Mouse (Mus musculus): ENCODE measurements around the gene Esp36. TPM values are rescaled to one million over a fixed set of nuclear protein-coding genes. Genes with fewer than 3 reads are reported as not detected.
"Not testable (repeated sequence)": the region's sequence is repeated elsewhere in the genome, so short reads cannot be mapped to it uniquely, and the experiment has no call there.

The Esp36 gene
- total RNA-seq (2014; fragmentation: Nextera tagmentation) (not detected in 2 replicates), total RNA-seq (2017) (not detected in 2 replicates), polyA plus RNA-seq (2012) (not detected in 2 replicates)

DNA sequence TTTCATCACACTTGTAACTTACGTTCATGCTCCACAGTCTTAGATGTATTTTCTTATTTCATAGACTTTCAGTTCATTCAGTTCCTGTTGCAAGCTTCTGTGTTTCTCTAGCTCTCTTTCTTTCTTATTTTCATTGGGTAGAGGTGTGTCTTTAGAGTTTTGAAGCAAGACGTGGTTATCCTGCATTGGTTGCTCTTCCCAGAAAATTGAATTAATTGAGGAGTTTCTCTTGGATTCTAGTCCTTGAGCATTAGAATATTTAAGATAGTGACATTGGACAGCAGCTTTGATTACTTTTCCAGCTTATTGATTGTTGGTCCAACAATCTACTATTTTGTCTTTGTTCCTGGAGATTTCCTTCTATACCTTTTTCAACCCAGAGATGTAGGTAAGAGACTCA lies at the start of gene Esp36:
Esp36 (minus strand) TSS at position 101 of the 400 bp plus-strand sequence.
- Histone ChIP-seq H3K36me3 (replicated peaks) (no peaks in the 10 kb centered on the region), H3K4me1 (ENCODE audit: insufficient read depth, low read depth, low read length) (no peaks in the 10 kb centered on the region), H3K27me3 (ENCODE audit: insufficient read depth, low read length) (no peaks in the 10 kb centered on the region), H3K4me3 (ENCODE audit: low read depth, low read length) (no peak within 1 kb of the TSS), H3K9me3 (replicated peaks) (no peaks in the 10 kb centered on the region)
- no peak for ATAC-seq (ENCODE audit: extremely low read depth, insufficient number of reproducible peaks, low FRiP score, poor library complexity, severe bottlenecking)
- TF ChIP-seq TAL1 (conservative IDR thresholded peaks at IDR 0.05; ENCODE audit: low read depth, low read length): no peak
- no peak for DNase-seq (ENCODE audit: low spot score)

DNA sequence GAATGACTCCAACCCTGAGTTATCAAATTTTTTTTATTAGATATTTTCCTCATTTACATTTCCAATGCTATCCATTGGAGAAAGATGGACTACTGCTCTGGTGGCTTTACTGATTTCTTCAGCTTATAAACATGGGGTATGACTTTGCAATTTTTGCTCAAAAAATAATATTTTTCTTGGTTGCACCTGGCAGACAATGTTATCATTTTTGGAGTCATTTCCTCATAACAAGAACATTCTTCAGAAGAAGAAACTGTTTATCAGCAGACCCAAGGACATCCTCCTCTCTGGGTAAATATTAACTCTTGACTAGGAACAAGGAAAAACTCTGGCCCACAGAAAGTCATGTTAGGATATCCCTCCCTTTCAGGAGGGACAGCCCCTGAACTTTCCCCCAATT lies 36.2 kb upstream of the Esp36 start:
- DNase-seq (ENCODE audit: low spot score); H3K36me3 ChIP-seq (replicated peaks); H3K4me1 ChIP-seq (ENCODE audit: insufficient read depth, low read depth, low read length); H3K9me3 ChIP-seq (replicated peaks); H3K4me3 ChIP-seq (ENCODE audit: low read depth, low read length); H3K27me3 ChIP-seq (ENCODE audit: insufficient read depth, low read length); ATAC-seq (ENCODE audit: extremely low read depth, insufficient number of reproducible peaks, low FRiP score, poor library complexity, severe bottlenecking): not testable (repeated sequence)

DNA sequence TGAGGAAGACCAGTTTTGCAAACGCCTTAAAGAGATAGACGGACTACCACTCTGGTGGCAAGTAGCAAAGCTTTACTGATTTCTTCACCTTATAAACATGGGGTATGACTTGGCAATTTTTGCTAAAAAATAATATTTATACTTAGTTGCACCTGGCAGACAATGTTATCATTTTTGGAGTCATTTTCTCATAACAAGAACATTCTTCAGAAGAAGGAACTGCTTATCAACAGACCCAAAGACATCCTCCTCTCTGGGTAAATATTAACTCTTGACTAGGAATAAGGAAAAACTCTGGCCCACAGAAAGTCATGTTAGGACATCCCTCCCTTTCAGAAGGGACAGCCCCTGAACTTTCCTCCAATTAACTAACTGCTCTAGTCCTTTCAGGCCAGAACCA lies 30.7 kb upstream of the Esp36 start:
- Histone ChIP-seq H3K4me3 (ENCODE audit: low read depth, low read length) (no peak overlapping the region), H3K27me3 (ENCODE audit: insufficient read depth, low read length) (no peaks in the 10 kb centered on the region), H3K9me3 (replicated peaks) (peaks cover 3% of the 10 kb centered on the region; the same call in 1 of the 2 replicates), H3K36me3 (replicated peaks) (no peaks in the 10 kb centered on the region), H3K4me1 (ENCODE audit: insufficient read depth, low read depth, low read length) (no peaks in the 10 kb centered on the region)
- ATAC-seq (ENCODE audit: extremely low read depth, insufficient number of reproducible peaks, low FRiP score, poor library complexity, severe bottlenecking): no peak
- DNase-seq (ENCODE audit: low spot score): no peak
- TF ChIP-seq GATA2 (IDR thresholded peaks at IDR 0.05; ENCODE audit: borderline replicate concordance, low read depth, low read length): no peak
- TF ChIP-seq GATA1 (IDR thresholded peaks at IDR 0.05; ENCODE audit: borderline replicate concordance, low read length): no peak
- no peak for TF ChIP-seq TAL1 (conservative IDR thresholded peaks at IDR 0.05; ENCODE audit: low read depth, low read length)
- TF ChIP-seq POLR2AphosphoS5 (IDR thresholded peaks at IDR 0.05; ENCODE audit: insufficient replicate concordance, low read depth, low read length): no peak
- TF ChIP-seq CTCF (IDR thresholded peaks at IDR 0.05; ENCODE audit: low read depth, low read length): no peak

DNA sequence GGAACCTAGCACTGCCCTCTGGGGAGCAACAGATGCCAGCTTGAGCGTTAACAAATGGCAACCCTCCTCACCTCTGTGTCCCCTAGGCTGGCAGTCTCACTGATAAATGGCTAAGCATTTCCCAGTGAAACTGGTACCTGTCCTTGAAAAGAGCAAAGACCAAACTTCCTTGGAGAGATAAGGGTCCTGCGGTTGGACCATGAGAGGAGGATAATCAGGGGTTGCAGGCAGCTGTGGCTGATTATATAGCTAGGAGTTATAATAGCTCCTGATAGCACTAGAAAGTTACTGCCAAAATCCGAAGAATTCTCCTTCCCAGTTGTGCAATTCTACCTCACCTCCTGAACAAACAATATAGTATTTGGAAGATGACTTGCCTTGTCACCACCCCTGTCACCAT lies 13.8 kb downstream of the Esp36 start:
- Histone ChIP-seq H3K4me1 (ENCODE audit: insufficient read depth, low read depth, low read length) (no peaks in the 10 kb centered on the region), H3K27me3 (ENCODE audit: insufficient read depth, low read length) (no peaks in the 10 kb centered on the region), H3K4me3 (ENCODE audit: low read depth, low read length) (no peak overlapping the region), H3K36me3 (replicated peaks) (no peaks in the 10 kb centered on the region), H3K9me3 (replicated peaks) (no peaks in the 10 kb centered on the region)
- DNase-seq (ENCODE audit: low spot score): no peak
- ATAC-seq (ENCODE audit: extremely low read depth, insufficient number of reproducible peaks, low FRiP score, poor library complexity, severe bottlenecking): no peak
- TF ChIP-seq CTCF (IDR thresholded peaks at IDR 0.05; ENCODE audit: low read depth, low read length) (no peak), GATA1 (IDR thresholded peaks at IDR 0.05; ENCODE audit: borderline replicate concordance, low read length) (no peak), POLR2AphosphoS5 (IDR thresholded peaks at IDR 0.05; ENCODE audit: insufficient replicate concordance, low read depth, low read length) (no peak), TAL1 (conservative IDR thresholded peaks at IDR 0.05; ENCODE audit: low read depth, low read length) (no peak)

DNA sequence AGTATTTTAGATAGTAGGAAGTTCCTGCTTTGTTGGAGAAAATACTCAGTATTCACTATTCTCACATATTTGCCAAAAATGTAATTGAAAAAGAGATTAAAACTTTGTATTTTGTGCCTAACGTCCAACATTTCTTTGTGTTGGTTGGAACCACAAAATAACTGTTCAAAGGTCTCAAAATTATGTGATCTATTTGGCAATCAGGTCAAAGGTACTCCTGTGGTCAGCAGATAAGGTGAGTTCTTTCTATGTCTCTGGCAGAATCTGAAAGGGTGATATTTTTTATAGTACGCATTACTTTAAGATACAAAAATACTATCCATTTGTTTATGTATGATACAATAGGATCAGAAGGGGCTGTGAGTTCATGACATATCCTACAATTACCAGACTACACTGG lies 28.2 kb downstream of the Esp36 start:
- DNase-seq (ENCODE audit: low spot score) (no peak), ATAC-seq (ENCODE audit: extremely low read depth, insufficient number of reproducible peaks, low FRiP score, poor library complexity, severe bottlenecking) (no peak)
- H3K4me1 ChIP-seq (ENCODE audit: insufficient read depth, low read depth, low read length): no peaks in the 10 kb centered on the region
- H3K27me3 ChIP-seq (ENCODE audit: insufficient read depth, low read length): no peaks in the 10 kb centered on the region
- H3K36me3 ChIP-seq (replicated peaks): no peaks in the 10 kb centered on the region
- TF ChIP-seq CTCF (IDR thresholded peaks at IDR 0.05; ENCODE audit: low read depth, low read length) (no peak), GATA1 (IDR thresholded peaks at IDR 0.05; ENCODE audit: borderline replicate concordance, low read length) (no peak), TAL1 (conservative IDR thresholded peaks at IDR 0.05; ENCODE audit: low read depth, low read length) (no peak), GATA2 (IDR thresholded peaks at IDR 0.05; ENCODE audit: borderline replicate concordance, low read depth, low read length) (no peak), POLR2AphosphoS5 (IDR thresholded peaks at IDR 0.05; ENCODE audit: insufficient replicate concordance, low read depth, low read length) (no peak)
- no peaks in the 10 kb centered on the region for H3K9me3 ChIP-seq (replicated peaks)
- H3K4me3 ChIP-seq (ENCODE audit: low read depth, low read length): no peak overlapping the region

Other genes with a start within 250 kb of the Esp36 start
- gene Olfr134, start 248.8 kb downstream of the Esp36 start, total RNA-seq (2014; fragmentation: Nextera tagmentation): not detected in 2 replicates
- gene Olfr134, start 248.8 kb downstream of the Esp36 start, total RNA-seq (2017): 0.06 TPM in 1 of 2 replicates, not detected in the other
- gene Olfr134, start 248.8 kb downstream of the Esp36 start, polyA plus RNA-seq (2012): not detected in 2 replicates
- gene Olfr135, start 215.8 kb downstream of the Esp36 start, total RNA-seq (2014; fragmentation: Nextera tagmentation): not detected in 2 replicates
- gene Olfr135, start 215.8 kb downstream of the Esp36 start, total RNA-seq (2017): 0.12 and 0.16 TPM in 2 replicates
- gene Olfr135, start 215.8 kb downstream of the Esp36 start, polyA plus RNA-seq (2012): not detected in 2 replicates
- not detected in 2 replicates for gene Olfr138, start 159.2 kb downstream of the Esp36 start, total RNA-seq (2014; fragmentation: Nextera tagmentation)
- gene Olfr138, start 159.2 kb downstream of the Esp36 start, total RNA-seq (2017): not detected in 2 replicates
- not detected in 2 replicates for gene Olfr138, start 159.2 kb downstream of the Esp36 start, polyA plus RNA-seq (2012)
- not detected in 2 replicates for gene Olfr137, start 112.6 kb downstream of the Esp36 start, total RNA-seq (2014; fragmentation: Nextera tagmentation)
- gene Olfr137, start 112.6 kb downstream of the Esp36 start, total RNA-seq (2017): not detected in 2 replicates
- not detected in 2 replicates for gene Olfr137, start 112.6 kb downstream of the Esp36 start, polyA plus RNA-seq (2012)
- gene Olfr136, start 90.4 kb downstream of the Esp36 start, total RNA-seq (2014; fragmentation: Nextera tagmentation): not detected in 2 replicates
- gene Olfr136, start 90.4 kb downstream of the Esp36 start, total RNA-seq (2017): 0.11 TPM in 1 of 2 replicates, not detected in the other
- gene Olfr136, start 90.4 kb downstream of the Esp36 start, polyA plus RNA-seq (2012): not detected in 2 replicates
- not detected in 2 replicates for gene Esp34, start 134.0 kb upstream of the Esp36 start, total RNA-seq (2014; fragmentation: Nextera tagmentation)
- 0.06 and 0.16 TPM in 2 replicates for gene Esp34, start 134.0 kb upstream of the Esp36 start, total RNA-seq (2017)
- not detected in 2 replicates for gene Esp34, start 134.0 kb upstream of the Esp36 start, polyA plus RNA-seq (2012)
- not detected in 2 replicates for gene Esp31, start 219.3 kb upstream of the Esp36 start, total RNA-seq (2014; fragmentation: Nextera tagmentation)
- gene Esp31, start 219.3 kb upstream of the Esp36 start, total RNA-seq (2017): 0.11 TPM in 1 of 2 replicates, not detected in the other
- gene Esp31, start 219.3 kb upstream of the Esp36 start, polyA plus RNA-seq (2012): not detected in 2 replicates